ENCODE assay signal across 8 mouse cellular contexts in the genomic region with DNA sequence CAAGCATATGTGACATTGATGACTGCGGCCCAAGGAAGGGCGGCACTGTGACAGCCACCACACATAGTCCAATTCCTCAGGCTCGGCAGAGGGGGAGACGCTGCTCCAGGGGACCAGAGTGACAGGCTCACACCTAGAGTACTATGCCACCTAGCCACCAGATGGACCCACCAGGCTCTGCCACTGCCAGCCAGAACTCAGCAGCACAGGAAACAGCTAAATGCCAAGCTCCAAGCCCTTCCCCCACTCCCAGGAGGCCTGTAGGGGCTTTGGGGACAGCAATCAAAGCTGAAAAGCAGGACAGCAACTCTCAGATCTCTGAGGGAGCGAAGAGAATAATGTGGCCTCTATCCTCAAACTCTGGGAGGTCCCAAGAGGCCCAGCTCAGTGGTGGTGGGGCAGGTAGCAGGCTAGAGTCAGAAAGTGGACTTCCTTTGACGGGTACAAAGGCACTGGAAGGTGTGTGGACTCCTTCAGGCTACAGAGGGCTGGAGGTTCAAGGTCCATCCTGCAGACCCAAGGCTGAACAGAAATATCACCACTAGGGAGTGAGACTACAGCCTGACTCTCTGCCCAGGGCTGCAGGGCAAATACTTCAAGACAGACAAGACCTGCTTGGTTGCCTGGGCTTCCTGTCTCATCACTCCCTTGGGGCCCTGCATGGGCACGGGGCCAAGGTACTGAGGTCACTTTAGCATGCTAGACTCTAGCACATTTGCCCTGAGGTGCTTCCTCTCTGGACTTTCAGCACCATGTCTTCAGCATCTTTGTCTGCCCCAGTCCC. TPM values are rescaled to one million over a fixed set of nuclear protein-coding genes. Genes with fewer than 3 reads are reported as not detected.
A peak's percentile ranks its signal among the peaks of the same experiment; 100 is the strongest.
DNase-seq lines count a peak whose midpoint lies in the region; ATAC-seq and TF ChIP-seq lines count a peak whose summit lies in the region.

No protein-coding gene starts in this region.

- no peak for TF ChIP-seq POLR2A in liver, adult 2 months (IDR thresholded peaks at IDR 0.05; ENCODE audit: extremely low read depth, insufficient read depth, low read length)

- no peak overlapping the region for H3K27ac ChIP-seq in liver, adult 2 months (replicated peaks; ENCODE audit: insufficient read depth, low read depth, low read length)
- no peak overlapping the region for H3K27ac ChIP-seq in liver, embryonic 11.5 days (ENCODE audit: low read depth, low read length)
- no peak overlapping the region; the same call in 1 of the 2 replicates for H3K27ac ChIP-seq in neural tube, embryonic 14.5 days (ENCODE audit: low read depth, low read length)

- no peak for TF ChIP-seq CTCF in liver, adult 2 months (IDR thresholded peaks at IDR 0.05; ENCODE audit: low read depth, low read length)
- TF ChIP-seq CTCF in Patski (IDR thresholded peaks at IDR 0.05) = no peak

- in situ Hi-C loops in Patski (cut with MboI; ENCODE audit: low pct_unique_long_range_greater_than_20kb) = no loop called here

- no peak; the same call in 1 of the 2 replicates for ATAC-seq in liver, embryonic 11.5 days (replicated peaks; ENCODE audit: low FRiP score)
- peak; percentile 89 for ATAC-seq in Patski
- peak; percentile 24; the same call in 1 of the 2 replicates for ATAC-seq in neural tube, embryonic 14.5 days (ENCODE audit: low read depth)
- no peak for ATAC-seq in activated CD4-positive, CD25-positive, alpha-beta regulatory T cell, adult 4 months

- 80% methylated on average over 7 of the region's 7 CpGs for WGBS in liver, adult 2 months
- WGBS in liver, embryonic 11.5 days = 72% methylated on average over 7 of the region's 7 CpGs
- 68% methylated on average over 7 of the region's 7 CpGs for WGBS in neural tube, embryonic 14.5 days

- peak; percentile 28 for DNase-seq in liver, adult 2 months (ENCODE audit: extremely low read depth, low read depth, low spot score)
- no peak for DNase-seq in liver, embryonic 11.5 days (ENCODE audit: low spot score)
- peak; percentile 82 for DNase-seq in Patski (ENCODE audit: low read depth, low spot score)
- peak; percentile 50 for DNase-seq in cerebellum, adult 9-11 months
- DNase-seq in gastrocnemius, postnatal 36 days = peak; percentile 41 to 51
- peak; percentile 90 to 91 for DNase-seq in kidney, adult 8-10 months

- no peaks in the 10 kb centered on the region for H3K9me3 ChIP-seq in liver, embryonic 11.5 days (ENCODE audit: control insufficient read depth, low read length)
- H3K9me3 ChIP-seq in neural tube, embryonic 14.5 days (ENCODE audit: control insufficient read depth, low read length) = no peaks in the 10 kb centered on the region

- H3K4me3 ChIP-seq in liver, adult 2 months (ENCODE audit: insufficient read depth, low read depth, low read length) = no peak overlapping the region
- no peak overlapping the region for H3K4me3 ChIP-seq in liver, embryonic 11.5 days (ENCODE audit: low read depth, low read length)
- no peak overlapping the region for H3K4me3 ChIP-seq in neural tube, embryonic 14.5 days (ENCODE audit: low read depth, low read length)

- no peaks in the 10 kb centered on the region for H3K79me2 ChIP-seq in liver, adult 2 months (ENCODE audit: control insufficient read depth, insufficient read depth, low read length)

- 0 out of 2 replicates have a peak, but pooled peaks cover 3% of the 10 kb centered on the region for H3K36me3 ChIP-seq in liver, adult 2 months (ENCODE audit: control insufficient read depth, insufficient read depth, low read length)
- no peaks in the 10 kb centered on the region for H3K36me3 ChIP-seq in liver, embryonic 11.5 days (ENCODE audit: control insufficient read depth, insufficient read depth, low read length)
- H3K36me3 ChIP-seq in neural tube, embryonic 14.5 days (ENCODE audit: control insufficient read depth, insufficient read depth, low read length) = no peaks in the 10 kb centered on the region

- intact Hi-C loops in gastrocnemius, postnatal 36 days (cut with DNase I) = no loop called here

- no peak overlapping the region for H3K9ac ChIP-seq in liver, adult 2 months (ENCODE audit: low read depth, low read length)
- no peak overlapping the region for H3K9ac ChIP-seq in liver, embryonic 11.5 days (ENCODE audit: low read depth, low read length)
- H3K9ac ChIP-seq in neural tube, embryonic 14.5 days (replicated peaks; ENCODE audit: low read depth, low read length) = no peak overlapping the region

- no peak overlapping the region for H3K4me2 ChIP-seq in liver, embryonic 11.5 days
- H3K4me2 ChIP-seq in neural tube, embryonic 14.5 days (ENCODE audit: low read depth, low read length) = no peak overlapping the region

- POLR2A ChIA-PET in Patski (lab: Charles Lee) = no interaction called here

- no peaks in the 10 kb centered on the region for H3K27me3 ChIP-seq in liver, adult 2 months (ENCODE audit: control insufficient read depth, insufficient read depth, low read length)
- no peaks in the 10 kb centered on the region for H3K27me3 ChIP-seq in liver, embryonic 11.5 days (replicated peaks; ENCODE audit: control insufficient read depth, insufficient read depth, low read length)
- no peaks in the 10 kb centered on the region for H3K27me3 ChIP-seq in Patski
- H3K27me3 ChIP-seq in neural tube, embryonic 14.5 days (ENCODE audit: control insufficient read depth, insufficient read depth, low read length) = no peaks in the 10 kb centered on the region

- CTCF ChIA-PET in Patski (lab: Charles Lee) = interaction anchor here (0.8 to 1.4 kb wide), 3 partner anchors 31 to 98 kb away, joined by 3 to 4 read pairs (median 3); no protein-coding TSS in a partner anchor

- peaks cover 8% of the 10 kb centered on the region for H3K4me1 ChIP-seq in liver, adult 2 months (ENCODE audit: control insufficient read depth, insufficient read depth, low read length)
- H3K4me1 ChIP-seq in liver, embryonic 11.5 days (replicated peaks; ENCODE audit: control insufficient read depth, insufficient read depth, low read length) = peaks cover 7% of the 10 kb centered on the region; the same call in 1 of the 2 replicates
- peaks cover 13% of the 10 kb centered on the region for H3K4me1 ChIP-seq in neural tube, embryonic 14.5 days (ENCODE audit: control insufficient read depth, insufficient read depth, low read length)

RNA-seq across cellular contexts. Expression of a gene that starts 37.6 kb away (rescaled TPM):
- total RNA-seq in liver, adult 2 months (2014; rRNA removed) = 21.9 and 23.6 TPM in 2 replicates
- 23.4 and 31.8 TPM in 2 replicates for polyA plus RNA-seq in liver, adult 2 months (2012; rRNA removed)
- 3.8 and 4.0 TPM in 2 replicates for polyA plus RNA-seq in liver, embryonic 11.5 days (2014; fragmentation: Nextera tagmentation; extraction: Ambion mirVana)
- 10.9 TPM for polyA plus RNA-seq in Patski (2021)
- total RNA-seq in gastrocnemius, postnatal 36 days (2021) = 1 to 10 TPM; 6.9 TPM
- 21.3 and 29.7 TPM in 2 replicates for polyA plus RNA-seq in neural tube, embryonic 14.5 days (2014; fragmentation: Nextera tagmentation; extraction: Ambion mirVana)
- 1 to 10 TPM; 1.5 to 1.8 TPM for polyA plus RNA-seq in activated CD4-positive, CD25-positive, alpha-beta regulatory T cell, adult 4 months (2017; shearing (Covaris generic))

Comparison
In these comparisons a context has a peak if more than half of its experiments do, and no peak if none do; other contexts are left out.
1. ATAC-seq: peak in Patski (single experiment) and neural tube, embryonic 14.5 days (single experiment); none in liver, embryonic 11.5 days (single experiment) and activated CD4-positive, CD25-positive, alpha-beta regulatory T cell, adult 4 months (single experiment).